Mouse (Mus musculus): ENCODE measurements around the gene Castor2. TPM values are rescaled to one million over a fixed set of nuclear protein-coding genes. Genes with fewer than 3 reads are reported as not detected.

The Castor2 gene
- polyA plus RNA-seq, 1 experiment from 2014 or later, result 5.5 TPM

DNA sequence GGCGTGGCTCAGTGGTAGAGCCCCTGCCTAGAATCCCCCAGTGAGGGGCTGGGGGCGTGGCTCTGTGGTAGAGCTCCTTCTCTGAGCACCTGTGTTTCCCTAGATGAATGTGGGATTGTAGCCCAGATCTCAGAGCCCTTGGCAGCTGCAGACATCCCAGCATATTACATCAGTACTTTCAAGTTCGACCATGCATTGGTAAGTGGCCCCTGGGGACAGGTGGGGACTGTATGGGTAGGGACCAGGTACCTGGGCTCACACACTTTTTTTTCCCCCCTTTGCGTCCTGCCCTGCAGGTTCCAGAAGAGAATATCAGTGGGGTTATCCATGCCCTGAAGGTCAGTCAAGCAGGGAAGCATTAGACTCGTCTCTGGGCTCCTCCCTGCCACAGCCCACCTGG lies 38.4 kb downstream of the Castor2 start:
- Histone ChIP-seq H3K9me3 (replicated peaks; ENCODE audit: control insufficient read depth, low read length) (peaks cover 4% of the 10 kb centered on the region), H3K36me3 (ENCODE audit: control insufficient read depth, insufficient read depth) (peaks cover 5% of the 10 kb centered on the region; the same call in 1 of the 2 replicates), H3K4me1 (ENCODE audit: control insufficient read depth, insufficient read depth, low read length) (no peaks in the 10 kb centered on the region), H3K27me3 (ENCODE audit: control insufficient read depth, insufficient read depth, low read length) (no peaks in the 10 kb centered on the region), H3K27ac (ENCODE audit: low read length) (no peak overlapping the region), H3K4me2 (ENCODE audit: low read depth, low read length) (no peak overlapping the region), H3K9ac (ENCODE audit: low read length) (no peak overlapping the region), H3K4me3 (ENCODE audit: low read length) (no peak overlapping the region)
- 87% methylated on average over 5 of the region's 5 CpGs for WGBS
- no peak for ATAC-seq (replicated peaks; ENCODE audit: extremely low read depth, insufficient read depth, low FRiP score)

GRCm38 (mm10) chr5:134139429-134139828 lies 39.9 kb downstream of the Castor2 start:
- Histone ChIP-seq H3K27ac (ENCODE audit: low read length) (no peak overlapping the region), H3K9ac (ENCODE audit: low read length) (no peak overlapping the region), H3K4me3 (ENCODE audit: low read length) (no peak overlapping the region), H3K4me2 (ENCODE audit: low read depth, low read length) (no peak overlapping the region), H3K36me3 (ENCODE audit: control insufficient read depth, insufficient read depth) (no peaks in the 10 kb centered on the region), H3K4me1 (ENCODE audit: control insufficient read depth, insufficient read depth, low read length) (no peaks in the 10 kb centered on the region), H3K9me3 (replicated peaks; ENCODE audit: control insufficient read depth, low read length) (no peaks in the 10 kb centered on the region; the same call in 1 of the 2 replicates), H3K27me3 (ENCODE audit: control insufficient read depth, insufficient read depth, low read length) (no peaks in the 10 kb centered on the region)
- 78% methylated on average over 6 of the region's 6 CpGs for WGBS
- ATAC-seq (replicated peaks; ENCODE audit: extremely low read depth, insufficient read depth, low FRiP score), result no peak

- WGBS, result 64% methylated on average over 7 of the region's 7 CpGs
- Histone ChIP-seq H3K27ac (ENCODE audit: low read length) (no peak overlapping the region), H3K36me3 (ENCODE audit: control insufficient read depth, insufficient read depth) (0 out of 2 replicates have a peak, but pooled peaks cover 7% of the 10 kb centered on the region), H3K9me3 (replicated peaks; ENCODE audit: control insufficient read depth, low read length) (peaks cover 4% of the 10 kb centered on the region; the same call in 1 of the 2 replicates), H3K4me1 (ENCODE audit: control insufficient read depth, insufficient read depth, low read length) (no peaks in the 10 kb centered on the region), H3K4me2 (ENCODE audit: low read depth, low read length) (no peak overlapping the region), H3K27me3 (ENCODE audit: control insufficient read depth, insufficient read depth, low read length) (no peaks in the 10 kb centered on the region), H3K9ac (ENCODE audit: low read length) (no peak overlapping the region), H3K4me3 (ENCODE audit: low read length) (no peak overlapping the region)
- ATAC-seq (replicated peaks; ENCODE audit: extremely low read depth, insufficient read depth, low FRiP score), result no peak
These were observed 41.7 kb downstream of the Castor2 start for GRCm38 (mm10) chr5:134141236-134141635.

- Histone ChIP-seq H3K27me3 (ENCODE audit: control insufficient read depth, insufficient read depth, low read length) (no peaks in the 10 kb centered on the region), H3K4me2 (ENCODE audit: low read depth, low read length) (no peak overlapping the region), H3K36me3 (ENCODE audit: control insufficient read depth, insufficient read depth) (0 out of 2 replicates have a peak, but pooled peaks cover 7% of the 10 kb centered on the region), H3K27ac (ENCODE audit: low read length) (no peak overlapping the region), H3K4me1 (ENCODE audit: control insufficient read depth, insufficient read depth, low read length) (peaks cover 5% of the 10 kb centered on the region), H3K9me3 (replicated peaks; ENCODE audit: control insufficient read depth, low read length) (peaks cover 4% of the 10 kb centered on the region; the same call in 1 of the 2 replicates), H3K4me3 (ENCODE audit: low read length) (no peak overlapping the region), H3K9ac (ENCODE audit: low read length) (no peak overlapping the region)
- WGBS, result 63% methylated on average over 11 of the region's 11 CpGs
- ATAC-seq (replicated peaks; ENCODE audit: extremely low read depth, insufficient read depth, low FRiP score), result no peak
These were observed 42.9 kb downstream of the Castor2 start for GRCm38 (mm10) chr5:134142381-134142780.

DNA sequence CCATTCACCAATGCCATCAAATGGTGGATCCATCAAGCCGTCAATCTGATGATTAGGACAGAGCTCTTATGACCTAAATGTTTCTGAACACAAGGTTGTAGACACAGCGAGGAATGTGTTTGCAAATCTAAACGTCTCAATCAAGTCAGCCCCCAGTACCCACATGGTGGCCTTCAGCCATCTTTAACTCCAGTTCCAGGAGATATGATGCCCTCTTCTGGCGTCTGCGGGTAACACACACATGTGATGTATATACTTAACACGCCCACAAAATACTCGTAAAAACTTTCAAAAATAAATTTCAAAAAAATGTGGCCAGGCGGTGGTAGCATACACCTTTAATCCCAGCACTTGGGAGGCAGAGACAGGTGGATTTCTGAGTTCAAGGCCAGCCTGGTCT lies 45.5 kb downstream of the Castor2 start:
- WGBS, result 96% methylated on average over 8 of the region's 8 CpGs
- Histone ChIP-seq H3K36me3 (ENCODE audit: control insufficient read depth, insufficient read depth) (peaks cover 15% of the 10 kb centered on the region; the same call in 1 of the 2 replicates), H3K4me2 (ENCODE audit: low read depth, low read length) (no peak overlapping the region), H3K9ac (ENCODE audit: low read length) (no peak overlapping the region), H3K4me1 (ENCODE audit: control insufficient read depth, insufficient read depth, low read length) (peaks cover 5% of the 10 kb centered on the region), H3K4me3 (ENCODE audit: low read length) (no peak overlapping the region), H3K27me3 (ENCODE audit: control insufficient read depth, insufficient read depth, low read length) (no peaks in the 10 kb centered on the region), H3K27ac (ENCODE audit: low read length) (no peak overlapping the region), H3K9me3 (replicated peaks; ENCODE audit: control insufficient read depth, low read length) (peaks cover 4% of the 10 kb centered on the region; the same call in 1 of the 2 replicates)
- no peak for ATAC-seq (replicated peaks; ENCODE audit: extremely low read depth, insufficient read depth, low FRiP score)

GRCm38 (mm10) chr5:134147194-134147753 lies 47.8 kb downstream of the Castor2 start:
- Histone ChIP-seq H3K36me3 (ENCODE audit: control insufficient read depth, insufficient read depth) (peaks cover 29% of the 10 kb centered on the region), H3K4me3 (ENCODE audit: low read length) (no peak overlapping the region), H3K27ac (ENCODE audit: low read length) (no peak overlapping the region), H3K9me3 (replicated peaks; ENCODE audit: control insufficient read depth, low read length) (peaks cover 4% of the 10 kb centered on the region), H3K9ac (ENCODE audit: low read length) (no peak overlapping the region), H3K27me3 (ENCODE audit: control insufficient read depth, insufficient read depth, low read length) (no peaks in the 10 kb centered on the region), H3K4me1 (ENCODE audit: control insufficient read depth, insufficient read depth, low read length) (peaks cover 5% of the 10 kb centered on the region), H3K4me2 (ENCODE audit: low read depth, low read length) (no peak overlapping the region)
- no peak for ATAC-seq (replicated peaks; ENCODE audit: extremely low read depth, insufficient read depth, low FRiP score)
- WGBS, result 51% methylated on average over 10 of the region's 10 CpGs

DNA sequence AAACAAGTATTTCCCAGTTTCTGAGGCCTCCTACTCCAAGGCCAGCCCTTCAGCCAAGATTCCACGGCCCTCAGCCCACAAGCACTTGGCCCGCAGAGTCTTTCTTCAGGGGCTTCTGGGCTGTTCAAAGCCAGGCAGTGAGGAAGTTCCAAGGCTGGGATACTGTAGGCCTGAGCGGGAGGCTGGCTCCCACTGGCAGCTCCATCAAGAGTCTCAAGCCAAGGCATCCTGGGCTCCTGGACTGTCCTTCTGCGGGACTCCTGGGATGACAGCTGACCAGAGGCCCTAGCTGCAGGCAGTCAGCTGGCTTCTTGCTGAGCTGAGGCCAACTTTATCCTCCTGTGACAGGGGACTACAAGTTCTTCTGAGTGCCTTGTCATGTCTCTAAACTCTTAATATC lies 48.6 kb downstream of the Castor2 start:
- Histone ChIP-seq H3K4me2 (ENCODE audit: low read depth, low read length) (no peak overlapping the region), H3K4me1 (ENCODE audit: control insufficient read depth, insufficient read depth, low read length) (peaks cover 5% of the 10 kb centered on the region), H3K36me3 (ENCODE audit: control insufficient read depth, insufficient read depth) (peaks cover 31% of the 10 kb centered on the region), H3K9me3 (replicated peaks; ENCODE audit: control insufficient read depth, low read length) (peaks cover 4% of the 10 kb centered on the region; the same call in 1 of the 2 replicates), H3K4me3 (ENCODE audit: low read length) (no peak overlapping the region), H3K9ac (ENCODE audit: low read length) (no peak overlapping the region), H3K27me3 (ENCODE audit: control insufficient read depth, insufficient read depth, low read length) (no peaks in the 10 kb centered on the region), H3K27ac (ENCODE audit: low read length) (no peak overlapping the region)
- WGBS, result 78% methylated on average over 4 of the region's 4 CpGs
- ATAC-seq (replicated peaks; ENCODE audit: extremely low read depth, insufficient read depth, low FRiP score), result no peak

GRCm38 (mm10) chr5:134151895-134152294 lies 52.4 kb downstream of the Castor2 start:
- peaks cover 48% of the 10 kb centered on the region for H3K36me3 ChIP-seq (ENCODE audit: control insufficient read depth, insufficient read depth)
- no peak overlapping the region for H3K4me2 ChIP-seq (ENCODE audit: low read depth, low read length)
- WGBS, result 86% methylated on average over 11 of the region's 11 CpGs

DNA sequence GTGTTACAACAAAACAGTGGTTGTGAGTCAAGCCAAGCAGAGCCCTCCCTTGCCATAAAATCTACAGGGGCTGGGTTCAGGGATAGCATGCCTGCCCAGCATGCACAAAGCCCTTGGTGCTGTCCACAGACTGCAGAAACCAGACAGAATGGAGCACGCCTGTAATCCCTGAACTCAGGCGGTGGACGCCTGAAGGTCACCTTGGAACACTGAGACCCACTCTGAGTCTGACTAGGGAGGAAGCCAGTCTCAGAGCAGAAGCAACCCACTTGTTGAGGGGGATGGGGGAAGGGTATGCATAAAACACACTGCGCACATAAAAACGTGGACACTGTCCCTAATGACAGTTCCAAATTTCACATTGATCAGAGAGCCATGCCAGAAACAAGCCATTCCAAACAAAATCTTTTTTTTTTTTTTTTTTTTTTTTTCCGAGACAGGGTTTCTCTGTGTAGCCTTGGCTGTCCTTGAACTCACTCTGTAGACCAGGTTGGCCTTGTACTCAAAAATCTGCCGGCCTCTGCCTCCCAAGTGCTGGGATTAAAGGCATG lies 56.5 kb downstream of the Castor2 start:
- no peaks in the 10 kb centered on the region for H3K9me3 ChIP-seq (replicated peaks; ENCODE audit: control insufficient read depth, low read length)
- no peak for ATAC-seq (replicated peaks; ENCODE audit: extremely low read depth, insufficient read depth, low FRiP score)

More at GRCm38 (mm10) chr5:134151895-134152294, 52.4 kb downstream of the Castor2 start:
- Histone ChIP-seq H3K27me3 (ENCODE audit: control insufficient read depth, insufficient read depth, low read length) (no peaks in the 10 kb centered on the region), H3K27ac (ENCODE audit: low read length) (no peak overlapping the region), H3K9me3 (replicated peaks; ENCODE audit: control insufficient read depth, low read length) (no peaks in the 10 kb centered on the region; the same call in 1 of the 2 replicates), H3K4me1 (ENCODE audit: control insufficient read depth, insufficient read depth, low read length) (peaks cover 5% of the 10 kb centered on the region), H3K9ac (ENCODE audit: low read length) (no peak overlapping the region), H3K4me3 (ENCODE audit: low read length) (no peak overlapping the region)
- no peak for ATAC-seq (replicated peaks; ENCODE audit: extremely low read depth, insufficient read depth, low FRiP score)

More for the DNA sequence above, 56.5 kb downstream of the Castor2 start:
- peaks cover 43% of the 10 kb centered on the region for H3K36me3 ChIP-seq (ENCODE audit: control insufficient read depth, insufficient read depth)
- H3K27me3 ChIP-seq (ENCODE audit: control insufficient read depth, insufficient read depth, low read length), result no peaks in the 10 kb centered on the region
- no peak overlapping the region for H3K27ac ChIP-seq (ENCODE audit: low read length)
- no peak overlapping the region for H3K4me2 ChIP-seq (ENCODE audit: low read depth, low read length)
- H3K9ac ChIP-seq (ENCODE audit: low read length), result no peak overlapping the region
- no peak overlapping the region for H3K4me3 ChIP-seq (ENCODE audit: low read length)
- no peaks in the 10 kb centered on the region for H3K4me1 ChIP-seq (ENCODE audit: control insufficient read depth, insufficient read depth, low read length)
- 72% methylated on average over 7 of the region's 7 CpGs for WGBS

Data from heart, embryonic 16.5 days (tissue).